Mouse (Mus musculus): Measurements from ENCODE around the gene Tmem45a. TPM values are rescaled to one million over a fixed set of nuclear protein-coding genes. Genes with fewer than 3 reads are reported as not detected.
"Not testable (repeated sequence)": the region's sequence is repeated elsewhere in the genome, so short reads cannot be mapped to it uniquely, and the experiment has no call there.

The Tmem45a gene
- polyA plus RNA-seq (2014; fragmentation: Nextera tagmentation; extraction: Ambion mirVana), result 22.5 and 26.3 TPM in 2 replicates

DNA sequence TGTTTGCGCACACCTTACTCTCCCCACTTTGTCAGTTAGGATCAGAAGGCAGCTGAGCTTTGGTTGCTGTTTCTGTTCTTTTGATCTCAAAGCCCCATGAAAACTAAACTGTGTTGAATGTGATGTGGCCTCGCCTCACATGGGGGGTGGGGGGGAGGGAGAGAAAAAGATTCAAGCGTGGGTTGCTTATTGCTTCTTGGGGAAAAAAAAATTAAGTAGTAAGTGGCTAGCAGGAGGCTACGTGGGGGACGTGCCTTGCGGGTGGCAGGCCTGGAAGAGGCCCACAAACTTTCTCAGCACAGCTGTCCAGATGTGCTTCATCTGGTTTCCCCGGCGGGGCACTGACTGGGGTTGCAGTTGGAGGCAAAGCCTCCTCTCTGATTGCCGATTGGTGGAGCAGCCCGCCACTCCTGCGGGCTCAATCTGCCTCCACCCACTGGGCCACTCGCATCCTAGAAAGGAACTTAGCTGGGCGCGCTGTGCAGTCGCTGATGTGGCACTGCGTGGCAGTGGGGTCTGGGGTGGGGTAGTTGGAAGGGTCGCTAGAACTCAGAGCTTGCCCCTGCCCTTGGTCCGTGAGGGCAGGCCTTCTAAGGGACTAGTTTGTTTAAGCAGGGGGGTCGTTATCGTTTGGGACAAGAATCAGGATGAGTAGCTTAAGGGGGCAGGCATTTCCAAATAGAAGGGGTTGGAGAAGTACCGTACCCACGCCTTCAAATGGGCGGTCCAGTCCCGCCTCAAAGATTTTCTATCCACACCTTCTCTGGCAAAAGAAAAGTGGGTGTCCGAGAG lies at the start of gene Tmem45a:
TSS of gene Tmem45a (minus strand) at position 343 of the 792 bp plus-strand sequence.
- no peaks in the 10 kb centered on the region for H3K4me1 ChIP-seq (ENCODE audit: control insufficient read depth, insufficient read depth, low read length)
- WGBS, result 3% methylated on average over 25 of the region's 25 CpGs
- peak within 1 kb of the TSS; percentile 40 for H3K4me3 ChIP-seq (ENCODE audit: low read length)
- peak within 1 kb of the TSS; percentile 19; the same call in 1 of the 2 replicates for H3K9ac ChIP-seq (ENCODE audit: low read depth, low read length)
- H3K27ac ChIP-seq (ENCODE audit: low read depth, low read length), result 0 out of 2 replicates have a peak within 1 kb of the TSS, but pooled peaks have one; percentile 38
- ATAC-seq (ENCODE audit: low FRiP score, low TSS enrichment), result peak; percentile 100
- H3K4me2 ChIP-seq (replicated peaks; ENCODE audit: low read depth, low read length), result peak within 1 kb of the TSS; percentile 44
- no peaks in the 10 kb centered on the region for H3K36me3 ChIP-seq (ENCODE audit: control insufficient read depth, insufficient read depth, low read length)
- H3K27me3 ChIP-seq (ENCODE audit: control insufficient read depth, insufficient read depth, low read length), result no peaks in the 10 kb centered on the region
- H3K9me3 ChIP-seq (ENCODE audit: control insufficient read depth, low read length), result no peaks in the 10 kb centered on the region

DNA sequence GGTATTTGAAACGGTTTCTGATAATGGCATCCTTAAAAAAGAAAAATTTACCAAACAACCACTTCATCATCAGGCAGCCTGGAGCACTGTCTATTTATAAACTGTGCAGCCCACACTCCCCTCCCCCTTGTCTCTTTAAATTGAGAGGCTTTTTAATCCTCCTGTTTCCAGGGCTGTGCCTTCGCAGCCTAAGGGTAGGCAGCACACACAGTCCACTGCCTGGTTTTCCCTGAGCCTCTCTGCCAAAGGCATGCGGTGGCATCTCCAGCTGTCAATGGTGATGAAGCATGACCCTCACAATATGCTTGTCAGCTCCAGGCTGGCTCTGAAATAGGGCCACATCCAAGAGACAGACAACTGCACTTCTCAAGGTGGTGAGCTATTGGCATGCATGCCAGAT lies 42.1 kb upstream of the Tmem45a start, which contains the start of gene Lnp1:
TSS of gene Lnp1 (minus strand) at position 39 of the 400 bp plus-strand sequence.
- no peak for ATAC-seq (ENCODE audit: low FRiP score, low TSS enrichment)
- H3K4me2 ChIP-seq (replicated peaks; ENCODE audit: low read depth, low read length), result no peak within 1 kb of the TSS
- no peaks in the 10 kb centered on the region for H3K27me3 ChIP-seq (ENCODE audit: control insufficient read depth, insufficient read depth, low read length)
- H3K4me1 ChIP-seq (ENCODE audit: control insufficient read depth, insufficient read depth, low read length), result no peaks in the 10 kb centered on the region
- no peaks in the 10 kb centered on the region for H3K9me3 ChIP-seq (ENCODE audit: control insufficient read depth, low read length)
- no peak within 1 kb of the TSS for H3K9ac ChIP-seq (ENCODE audit: low read depth, low read length)
- H3K27ac ChIP-seq (ENCODE audit: low read depth, low read length), result no peak within 1 kb of the TSS
- H3K4me3 ChIP-seq (ENCODE audit: low read length), result no peak within 1 kb of the TSS
- 70% methylated on average over 3 of the region's 3 CpGs for WGBS
- H3K36me3 ChIP-seq (ENCODE audit: control insufficient read depth, insufficient read depth, low read length), result no peaks in the 10 kb centered on the region

DNA sequence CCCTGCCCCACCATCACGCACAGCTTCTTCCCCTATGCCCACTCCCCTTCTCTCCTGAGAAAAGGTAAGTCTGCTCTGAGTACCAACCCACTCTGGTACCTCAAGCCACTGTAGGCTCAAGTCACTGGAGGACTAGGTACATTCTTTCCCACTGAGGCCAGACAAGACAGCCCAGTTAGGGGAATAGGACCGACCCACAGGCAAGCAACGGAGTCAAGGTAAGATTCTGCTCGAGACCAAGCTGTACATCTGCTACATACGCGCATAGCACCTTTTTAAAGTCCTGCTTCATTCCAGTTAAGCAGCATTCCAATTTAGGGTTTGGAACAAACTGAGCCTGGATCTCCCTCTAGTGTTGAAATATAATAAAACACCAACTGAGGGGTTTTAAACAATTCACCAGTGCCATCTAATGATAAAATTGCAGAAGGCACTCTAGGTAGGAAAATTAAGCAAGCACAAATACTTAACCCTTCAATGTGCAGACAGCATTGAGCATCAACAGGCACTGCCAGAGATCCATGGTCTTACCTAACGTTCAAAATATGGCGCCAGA lies 34.2 kb upstream of the Tmem45a start:
- no peak overlapping the region for H3K27ac ChIP-seq (ENCODE audit: low read depth, low read length)
- no peaks in the 10 kb centered on the region for H3K36me3 ChIP-seq (ENCODE audit: control insufficient read depth, insufficient read depth, low read length)
- no peaks in the 10 kb centered on the region for H3K4me1 ChIP-seq (ENCODE audit: control insufficient read depth, insufficient read depth, low read length)
- ATAC-seq (ENCODE audit: low FRiP score, low TSS enrichment), result peak; percentile 80
- no peaks in the 10 kb centered on the region for H3K9me3 ChIP-seq (ENCODE audit: control insufficient read depth, low read length)
- no peak overlapping the region for H3K9ac ChIP-seq (ENCODE audit: low read depth, low read length)
- WGBS, result 26% methylated on average over 8 of the region's 8 CpGs
- no peaks in the 10 kb centered on the region for H3K27me3 ChIP-seq (ENCODE audit: control insufficient read depth, insufficient read depth, low read length)
- H3K4me2 ChIP-seq (replicated peaks; ENCODE audit: low read depth, low read length), result no peak overlapping the region
- H3K4me3 ChIP-seq (ENCODE audit: low read length), result no peak overlapping the region

DNA sequence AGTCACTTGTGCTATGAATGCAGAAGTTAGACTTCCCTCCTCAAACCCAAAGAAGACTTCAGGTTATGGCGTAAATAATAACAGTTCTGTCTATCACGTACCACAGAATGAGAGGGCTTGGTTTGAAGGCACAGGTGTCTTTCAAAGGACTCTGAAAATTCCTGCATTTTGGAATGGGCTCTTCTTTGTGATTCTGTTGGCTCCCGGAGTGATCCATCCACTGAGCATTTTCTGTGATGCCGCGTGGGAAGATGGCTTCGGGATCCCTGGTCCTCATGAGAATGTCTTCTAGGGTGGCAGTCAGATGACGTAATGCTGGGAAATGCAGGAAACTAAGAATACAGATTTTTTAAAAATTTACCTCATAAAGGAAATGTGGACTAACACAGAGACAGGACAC lies 31.3 kb upstream of the Tmem45a start:
- H3K9ac ChIP-seq (ENCODE audit: low read depth, low read length), result no peak overlapping the region
- no peaks in the 10 kb centered on the region for H3K9me3 ChIP-seq (ENCODE audit: control insufficient read depth, low read length)
- H3K27me3 ChIP-seq (ENCODE audit: control insufficient read depth, insufficient read depth, low read length), result no peaks in the 10 kb centered on the region
- H3K4me1 ChIP-seq (ENCODE audit: control insufficient read depth, insufficient read depth, low read length), result no peaks in the 10 kb centered on the region
- no peak overlapping the region for H3K27ac ChIP-seq (ENCODE audit: low read depth, low read length)
- 85% methylated on average over 7 of the region's 7 CpGs for whole genome bisulfite sequencing
- H3K36me3 ChIP-seq (ENCODE audit: control insufficient read depth, insufficient read depth, low read length), result no peaks in the 10 kb centered on the region
- no peak overlapping the region for H3K4me3 ChIP-seq (ENCODE audit: low read length)
- no peak overlapping the region for H3K4me2 ChIP-seq (replicated peaks; ENCODE audit: low read depth, low read length)
- no peak for ATAC-seq (ENCODE audit: low FRiP score, low TSS enrichment)

DNA sequence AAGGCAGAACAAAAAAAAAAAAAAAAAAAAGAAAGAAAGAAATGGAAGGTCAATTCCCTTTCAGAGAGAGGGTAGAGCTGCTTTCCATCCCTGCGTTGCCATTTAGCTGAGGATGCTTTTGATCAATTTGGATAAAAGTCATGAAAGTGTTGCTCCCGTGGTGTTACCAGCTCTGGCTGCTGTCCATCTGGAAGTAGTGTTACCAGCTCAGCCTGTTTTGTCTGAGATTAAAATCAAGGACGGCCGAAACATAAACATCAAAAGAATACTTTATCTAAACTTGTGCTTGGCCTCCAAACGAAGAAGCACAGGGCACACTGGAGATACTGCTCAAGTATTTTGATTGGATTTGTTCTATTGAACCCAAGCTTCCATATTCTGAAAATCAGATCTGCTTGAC lies 23.0 kb upstream of the Tmem45a start:
- Histone ChIP-seq H3K9me3 (ENCODE audit: control insufficient read depth, low read length) (no peaks in the 10 kb centered on the region), H3K27ac (ENCODE audit: low read depth, low read length) (no peak overlapping the region)
- 64% methylated on average over 5 of the region's 5 CpGs for WGBS

DNA sequence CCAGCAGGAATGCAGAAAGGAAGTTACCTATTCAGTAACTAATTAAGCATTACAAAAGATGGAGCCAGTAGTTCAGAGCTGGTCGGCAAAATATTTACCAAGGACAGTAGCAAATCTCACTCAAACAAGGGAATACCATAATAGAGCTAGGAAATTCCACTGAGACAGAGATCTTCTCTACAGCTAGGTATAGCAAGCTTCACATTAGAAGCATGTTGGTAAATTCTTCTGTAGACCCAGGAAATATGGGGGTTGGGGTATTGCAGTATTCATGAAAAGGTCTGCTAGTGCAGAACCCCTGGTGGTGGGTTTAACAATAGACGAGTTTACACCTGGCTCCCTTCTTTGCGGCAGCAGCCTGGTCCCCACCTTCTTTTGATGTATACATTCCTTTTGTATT lies 16.2 kb upstream of the Tmem45a start:
- not testable (repeated sequence) for H3K27ac ChIP-seq (ENCODE audit: low read depth, low read length); H3K36me3 ChIP-seq (ENCODE audit: control insufficient read depth, insufficient read depth, low read length); H3K4me3 ChIP-seq (ENCODE audit: low read length); H3K4me1 ChIP-seq (ENCODE audit: control insufficient read depth, insufficient read depth, low read length); H3K27me3 ChIP-seq (ENCODE audit: control insufficient read depth, insufficient read depth, low read length); H3K4me2 ChIP-seq (replicated peaks; ENCODE audit: low read depth, low read length); H3K9me3 ChIP-seq (ENCODE audit: control insufficient read depth, low read length); ATAC-seq (ENCODE audit: low FRiP score, low TSS enrichment); H3K9ac ChIP-seq (ENCODE audit: low read depth, low read length)
- 69% methylated on average over 3 of the region's 3 CpGs for WGBS

More for the DNA sequence above, 23.0 kb upstream of the Tmem45a start:
- no peak overlapping the region for H3K9ac ChIP-seq (ENCODE audit: low read depth, low read length)
- no peaks in the 10 kb centered on the region for H3K4me1 ChIP-seq (ENCODE audit: control insufficient read depth, insufficient read depth, low read length)
- no peak overlapping the region for H3K4me2 ChIP-seq (replicated peaks; ENCODE audit: low read depth, low read length)
- H3K36me3 ChIP-seq (ENCODE audit: control insufficient read depth, insufficient read depth, low read length), result no peaks in the 10 kb centered on the region
- no peaks in the 10 kb centered on the region for H3K27me3 ChIP-seq (ENCODE audit: control insufficient read depth, insufficient read depth, low read length)
- H3K4me3 ChIP-seq (ENCODE audit: low read length), result no peak overlapping the region
- ATAC-seq (ENCODE audit: low FRiP score, low TSS enrichment), result no peak

DNA sequence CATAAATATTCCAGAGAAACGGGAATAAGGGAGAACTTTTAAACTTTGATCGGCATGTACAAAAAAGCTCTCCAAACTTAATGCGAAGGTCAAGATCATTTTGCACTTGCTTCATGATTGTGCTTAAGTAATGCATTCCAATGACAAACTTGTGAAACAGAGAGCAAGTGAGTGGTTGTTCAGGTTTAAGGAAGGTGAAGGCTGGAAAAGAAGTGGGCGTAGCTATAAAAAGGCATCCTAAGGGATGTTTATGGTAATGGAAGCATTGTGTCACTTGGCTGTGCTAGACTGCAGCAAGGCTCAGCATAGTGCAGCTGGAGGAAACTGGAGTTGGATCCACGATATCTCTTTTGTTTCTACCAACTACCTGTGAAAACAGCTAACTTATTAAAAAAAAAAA lies 5.6 kb upstream of the Tmem45a start:
- Histone ChIP-seq H3K27ac (ENCODE audit: low read depth, low read length) (no peak overlapping the region), H3K27me3 (ENCODE audit: control insufficient read depth, insufficient read depth, low read length) (no peaks in the 10 kb centered on the region), H3K36me3 (ENCODE audit: control insufficient read depth, insufficient read depth, low read length) (no peaks in the 10 kb centered on the region), H3K4me2 (replicated peaks; ENCODE audit: low read depth, low read length) (no peak overlapping the region), H3K9ac (ENCODE audit: low read depth, low read length) (no peak overlapping the region), H3K9me3 (ENCODE audit: control insufficient read depth, low read length) (no peaks in the 10 kb centered on the region), H3K4me1 (ENCODE audit: control insufficient read depth, insufficient read depth, low read length) (no peaks in the 10 kb centered on the region), H3K4me3 (ENCODE audit: low read length) (no peak overlapping the region)
- no peak for ATAC-seq (ENCODE audit: low FRiP score, low TSS enrichment)
- WGBS, result 88% methylated on average over 5 of the region's 5 CpGs

DNA sequence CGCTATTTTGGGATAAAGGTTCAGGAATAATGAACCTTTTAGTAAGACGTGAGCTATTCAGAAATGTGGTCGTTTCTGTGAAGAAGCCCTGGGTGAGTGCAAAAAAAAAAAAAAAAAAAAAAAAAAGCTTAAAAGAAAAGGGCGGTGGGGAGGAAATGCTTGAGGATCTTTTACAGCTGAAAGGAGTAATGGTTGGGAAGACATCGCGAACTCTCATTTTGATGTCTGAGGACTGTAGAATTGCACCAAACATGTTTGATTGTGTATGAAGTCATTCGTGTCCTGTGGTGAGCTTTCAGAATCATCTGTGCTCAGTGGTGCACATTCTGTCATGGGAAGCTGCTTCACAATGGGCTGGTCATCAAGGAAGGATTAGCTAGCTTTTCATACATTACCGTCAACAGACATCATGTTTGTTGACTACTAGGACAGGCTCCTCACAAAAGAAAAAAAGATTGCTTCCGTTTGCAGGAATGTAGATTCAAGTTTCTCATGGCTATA lies 700 bp upstream of the Tmem45a start:
- Histone ChIP-seq H3K27me3 (ENCODE audit: control insufficient read depth, insufficient read depth, low read length) (no peaks in the 10 kb centered on the region), H3K4me2 (replicated peaks; ENCODE audit: low read depth, low read length) (peak overlapping the region; percentile 44), H3K36me3 (ENCODE audit: control insufficient read depth, insufficient read depth, low read length) (no peaks in the 10 kb centered on the region), H3K9ac (ENCODE audit: low read depth, low read length) (0 out of 2 replicates have a peak overlapping the region, but pooled peaks have one; percentile 19), H3K4me3 (ENCODE audit: low read length) (peak overlapping the region; percentile 40), H3K4me1 (ENCODE audit: control insufficient read depth, insufficient read depth, low read length) (no peaks in the 10 kb centered on the region), H3K27ac (ENCODE audit: low read depth, low read length) (no peak overlapping the region), H3K9me3 (ENCODE audit: control insufficient read depth, low read length) (no peaks in the 10 kb centered on the region)
- no peak for ATAC-seq (ENCODE audit: low FRiP score, low TSS enrichment)
- WGBS, result 26% methylated on average over 9 of the region's 9 CpGs

DNA sequence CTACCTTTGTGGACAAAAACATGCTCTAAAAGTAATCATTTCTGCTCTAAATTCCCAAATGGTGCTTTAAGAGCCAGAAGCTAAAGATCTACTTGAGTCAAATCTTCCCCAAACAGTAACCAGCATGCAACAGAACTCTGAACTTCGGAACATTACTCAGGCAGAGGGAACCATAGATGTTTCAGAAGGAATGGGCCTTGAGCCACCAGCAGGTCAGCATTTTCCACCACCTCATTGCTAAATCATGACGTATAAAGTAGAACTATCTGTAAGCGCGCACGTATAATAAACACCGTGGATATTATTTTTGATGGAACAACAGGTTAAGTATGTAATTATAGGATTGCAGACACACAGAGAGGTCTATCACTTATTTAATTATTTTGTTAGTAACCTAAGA lies 1.2 kb downstream of the Tmem45a start:
- peak overlapping the region; percentile 44 for H3K4me2 ChIP-seq (replicated peaks; ENCODE audit: low read depth, low read length)
- WGBS, result 91% methylated on average over 6 of the region's 6 CpGs

More for the DNA sequence above, 1.2 kb downstream of the Tmem45a start:
- no peak overlapping the region for H3K9ac ChIP-seq (ENCODE audit: low read depth, low read length)
- no peaks in the 10 kb centered on the region for H3K4me1 ChIP-seq (ENCODE audit: control insufficient read depth, insufficient read depth, low read length)
- no peak overlapping the region for H3K27ac ChIP-seq (ENCODE audit: low read depth, low read length)
- no peaks in the 10 kb centered on the region for H3K9me3 ChIP-seq (ENCODE audit: control insufficient read depth, low read length)
- H3K4me3 ChIP-seq (ENCODE audit: low read length), result no peak overlapping the region
- no peaks in the 10 kb centered on the region for H3K36me3 ChIP-seq (ENCODE audit: control insufficient read depth, insufficient read depth, low read length)
- no peak for ATAC-seq (ENCODE audit: low FRiP score, low TSS enrichment)
- no peaks in the 10 kb centered on the region for H3K27me3 ChIP-seq (ENCODE audit: control insufficient read depth, insufficient read depth, low read length)
